Mouse (Mus musculus) lung, postnatal 0 days (tissue): ENCODE measurements around the gene Ctcf.

ENCODE experiments used
- CTCF ChIP-seq: IDR thresholded peaks from 2 replicates; pipeline ENCODE4 v1.5.1; 2016; ENCODE audit warnings: antibody characterized with exemption, mild to moderate bottlenecking
- EP300 ChIP-seq: IDR thresholded peaks from 2 replicates; pipeline ENCODE4 v1.6.1; 2016; ENCODE audit warnings: antibody characterized with exemption, mild to moderate bottlenecking, control low read depth

DNA sequence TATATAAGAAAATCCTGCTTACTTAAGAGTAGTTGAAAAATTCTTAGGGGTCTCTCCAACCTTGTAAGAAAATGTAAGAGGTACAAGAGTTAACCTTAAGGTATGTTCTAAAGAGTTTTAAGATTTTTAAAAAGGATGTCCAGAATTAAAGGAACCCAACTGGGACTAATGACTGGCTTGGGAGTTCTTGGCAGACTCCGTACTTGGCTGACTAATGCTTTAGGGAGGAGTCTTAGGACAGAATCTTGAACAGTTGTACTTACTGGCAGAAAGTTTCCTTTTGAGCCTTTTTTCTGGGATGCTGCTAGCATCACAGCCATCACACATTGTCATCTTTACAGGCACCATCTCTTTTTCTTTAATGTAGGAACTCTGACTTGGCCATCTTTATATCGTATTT lies 4.1 kb downstream of the Ctcf start:
- no peak for TF ChIP-seq EP300
- no peak for TF ChIP-seq CTCF
